Mouse (Mus musculus) E14TG2a.4 (cell line): ENCODE data around the gene Smg9.

Experiments
- CTCF ChIP-seq: conservative IDR thresholded peaks from 2 replicates; pipeline ENCODE4 v1.5.1; 2014; ENCODE audit warnings: low read length
- POU5F1 ChIP-seq: IDR thresholded peaks from 2 replicates; pipeline ENCODE4 v1.6.1; 2014; ENCODE audit warnings: low read length, borderline replicate concordance

DNA sequence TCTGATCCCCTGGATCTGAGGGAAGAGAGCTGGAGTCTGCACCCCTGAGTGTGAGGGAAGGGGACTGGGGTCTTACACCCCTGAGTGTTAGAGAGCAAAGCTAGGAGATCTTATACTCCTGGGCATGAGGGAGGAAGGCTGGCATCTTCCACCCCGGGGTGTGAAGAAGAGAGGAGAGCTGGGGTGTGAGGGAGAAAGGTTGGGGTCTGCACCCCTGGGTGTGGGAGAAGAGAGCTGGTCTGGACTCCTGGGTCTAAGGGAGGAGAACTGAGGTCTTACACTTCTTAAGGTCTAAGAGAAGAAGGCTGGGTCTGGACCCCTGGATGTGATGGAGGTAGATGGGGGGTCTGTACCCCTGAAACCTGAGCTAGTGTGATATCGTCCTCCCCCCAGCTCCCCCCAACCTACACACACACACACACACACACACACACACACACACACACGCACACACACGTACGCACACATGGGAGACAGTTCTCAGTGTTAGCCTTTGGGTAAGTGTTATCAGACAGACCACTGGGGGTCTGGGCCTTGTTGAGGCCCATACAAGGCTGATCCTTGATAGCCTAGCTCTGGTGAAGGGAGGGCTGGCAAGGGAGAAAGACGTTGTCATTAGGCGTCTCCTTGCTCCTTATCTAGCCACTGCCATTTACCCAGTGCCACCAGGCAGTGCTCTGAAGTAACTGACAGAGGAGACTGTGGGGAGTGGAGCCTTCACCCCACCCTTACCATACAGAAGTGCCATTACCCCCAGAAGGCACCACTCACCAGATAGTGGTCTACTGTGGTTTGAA is 28.2 kb upstream of the Smg9 start:
- TF ChIP-seq CTCF (no peak), POU5F1 (no peak)
